Mouse (Mus musculus) lung, embryonic 14.5 days (tissue): ENCODE results near the gene Lcn9. TPM values are rescaled to one million over a fixed set of nuclear protein-coding genes. Genes with fewer than 3 reads are reported as not detected.

Experiments used
- ATAC-seq: fragments of 200-750 bp; cut with Nextera tagmentation; 2 replicates; pipeline ENCODE4 v1.8.0; 2017; ENCODE audit warnings: mild to moderate bottlenecking, moderate TSS enrichment, moderate library complexity; ENCODE audit not compliant: insufficient read depth
- DNase-seq: peaks from one replicate; pipeline ENCODE4 v3.0.0-alpha.2; 2015
- H3K27ac ChIP-seq: fragments of 300-500 bp; sonication (generic); 2 replicates; pipeline ENCODE4 v1.5.1; 2014; ENCODE audit warnings: low read depth, mild to moderate bottlenecking, moderate library complexity
- H3K27me3 ChIP-seq: fragments of 300-500 bp; sonication (generic); 2 replicates; pipeline ENCODE4 v1.6.1; 2014; ENCODE audit warnings: low read length, control low read depth; ENCODE audit not compliant: insufficient read depth
- H3K36me3 ChIP-seq: fragments of 300-500 bp; sonication (generic); 2 replicates; pipeline ENCODE4 v1.6.1; 2014; ENCODE audit warnings: control low read depth; ENCODE audit not compliant: insufficient read depth
- H3K4me1 ChIP-seq: fragments of 300-500 bp; sonication (generic); 2 replicates; pipeline ENCODE4 v1.6.1; 2014; ENCODE audit warnings: antibody characterized with exemption, control low read depth; ENCODE audit not compliant: insufficient read depth
- H3K4me2 ChIP-seq: fragments of 300-500 bp; sonication (generic); 2 replicates; pipeline ENCODE4 v1.6.1; 2014; ENCODE audit warnings: mild to moderate bottlenecking
- H3K4me3 ChIP-seq: fragments of 300-500 bp; sonication (generic); 2 replicates; pipeline ENCODE4 v1.5.1; 2014; ENCODE audit warnings: low read depth, low read length
- H3K9ac ChIP-seq: fragments of 300-500 bp; sonication (generic); 2 replicates; pipeline ENCODE4 v1.6.1; 2014
- H3K9me3 ChIP-seq: fragments of 300-500 bp; sonication (generic); 2 replicates; pipeline ENCODE4 v1.6.1; 2016; ENCODE audit warnings: low read depth, low read length, control low read depth
- CTCF ChIP-seq: IDR thresholded peaks from 2 replicates; pipeline ENCODE4 v1.5.1; 2016; ENCODE audit warnings: antibody characterized with exemption, low read depth
- WGBS: fragments of 180-500 bp; shearing (Covaris S2); extraction: QIAGEN DNeasy Blood & Tissue Kit; methylation state at CpG from one replicate; pipeline ENCODE4 v1.1.7; 2014; 5-methylcytosine and 5-hydroxymethylcytosine counted together
- polyA plus RNA-seq: library from polyadenylated mRNA; unstranded; fragments of >200 nt; fragmentation: Nextera tagmentation; extraction: Ambion mirVana; gene quantifications from 2 replicates; pipeline ENCODE4 v1.2.1, GENCODE M21; 2014

The Lcn9 gene
- polyA plus RNA-seq, 1 experiment from 2014 or later: not detected

- no peaks in the 10 kb centered on the region for H3K36me3 ChIP-seq
- H3K27me3 ChIP-seq: no peaks in the 10 kb centered on the region
- no peaks in the 10 kb centered on the region for H3K4me1 ChIP-seq
- H3K4me2 ChIP-seq: no peak overlapping the region
- WGBS: 70% methylated on average over 8 of the region's 8 CpGs
- H3K4me3 ChIP-seq: no peak overlapping the region
- DNase-seq (no peak), ATAC-seq (no peak)
- H3K9ac ChIP-seq: no peak overlapping the region
- no peak for TF ChIP-seq CTCF
- no peak overlapping the region for H3K27ac ChIP-seq
- no peaks in the 10 kb centered on the region for H3K9me3 ChIP-seq
These were observed 5.5 kb downstream of the Lcn9 start for GRCm38 (mm10) chr2:25828344-25828947.

- no peaks in the 10 kb centered on the region for H3K9me3 ChIP-seq
- no peak for TF ChIP-seq CTCF
- H3K27ac ChIP-seq: no peak overlapping the region
- no peak overlapping the region for H3K4me3 ChIP-seq
- ATAC-seq (no peak), DNase-seq (no peak)
- H3K4me2 ChIP-seq: no peak overlapping the region
- H3K27me3 ChIP-seq: no peaks in the 10 kb centered on the region
- no peaks in the 10 kb centered on the region for H3K4me1 ChIP-seq
- no peak overlapping the region for H3K9ac ChIP-seq
- 53% methylated on average over 3 of the region's 3 CpGs for WGBS
- no peaks in the 10 kb centered on the region for H3K36me3 ChIP-seq
These were observed 7.8 kb downstream of the Lcn9 start for GRCm38 (mm10) chr2:25830786-25831185.

DNA sequence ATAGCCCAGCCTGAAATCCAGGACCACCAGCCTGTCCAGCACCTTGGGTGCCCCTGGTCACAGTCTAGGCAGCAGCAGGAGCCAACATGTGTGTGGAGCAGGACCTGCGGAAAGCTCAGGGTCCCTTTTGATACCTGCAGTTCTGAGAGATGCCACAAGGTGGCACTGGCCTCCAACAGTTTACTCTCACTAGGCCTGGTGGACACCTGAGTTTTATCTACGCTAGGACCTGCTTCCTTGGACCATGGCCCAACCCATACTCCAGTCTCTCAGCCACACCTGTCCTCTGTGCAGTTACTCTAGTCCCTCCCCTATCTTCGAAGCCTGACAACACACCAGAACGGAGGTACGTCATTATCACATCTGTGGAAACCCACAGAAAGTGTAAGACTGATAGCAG, 13.3 kb downstream of the Lcn9 start:
- no peaks in the 10 kb centered on the region for H3K36me3 ChIP-seq
- H3K27me3 ChIP-seq: no peaks in the 10 kb centered on the region
- H3K9ac ChIP-seq: no peak overlapping the region
- WGBS: 44% methylated on average over 5 of the region's 5 CpGs
- no peak overlapping the region for H3K4me2 ChIP-seq
- peak; percentile 93 for TF ChIP-seq CTCF
- ATAC-seq (no peak), DNase-seq (peak; percentile 83)
- H3K4me1 ChIP-seq: no peaks in the 10 kb centered on the region
- no peak overlapping the region for H3K4me3 ChIP-seq
- no peaks in the 10 kb centered on the region for H3K9me3 ChIP-seq
- H3K27ac ChIP-seq: no peak overlapping the region

GRCm38 (mm10) chr2:25842161-25842560, 19.2 kb downstream of the Lcn9 start:
- no peak for ATAC-seq
- Histone ChIP-seq H3K4me1 (no peaks in the 10 kb centered on the region), H3K4me3 (no peak overlapping the region), H3K9me3 (no peaks in the 10 kb centered on the region), H3K36me3 (no peaks in the 10 kb centered on the region), H3K27me3 (no peaks in the 10 kb centered on the region), H3K27ac (no peak overlapping the region), H3K9ac (no peak overlapping the region), H3K4me2 (no peak overlapping the region)
- TF ChIP-seq CTCF: no peak
- 55% methylated on average over 4 of the region's 4 CpGs for WGBS
- no peak for DNase-seq

DNA sequence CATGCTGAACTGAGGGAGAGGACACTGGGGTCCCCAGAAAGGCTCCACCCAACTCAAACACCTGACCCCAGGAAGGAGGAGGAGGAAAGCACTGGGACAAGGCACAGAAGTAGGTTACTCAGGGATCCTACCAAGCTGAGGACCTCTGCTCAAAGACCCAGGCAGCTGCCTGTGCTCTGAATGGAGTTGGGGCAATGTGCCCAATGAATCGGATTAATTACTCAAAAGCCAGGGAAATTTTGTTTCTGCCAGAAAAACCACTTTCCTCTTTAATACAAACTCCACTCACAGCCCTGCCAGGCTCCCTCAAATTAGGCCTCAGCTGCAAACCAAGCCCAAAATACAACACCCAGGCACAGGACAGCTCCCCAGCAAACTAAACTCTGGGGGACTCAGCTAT, 19.8 kb downstream of the Lcn9 start:
- Histone ChIP-seq H3K9ac (no peak overlapping the region), H3K9me3 (no peaks in the 10 kb centered on the region), H3K27ac (no peak overlapping the region), H3K4me3 (no peak overlapping the region), H3K27me3 (no peaks in the 10 kb centered on the region), H3K4me2 (no peak overlapping the region), H3K36me3 (no peaks in the 10 kb centered on the region), H3K4me1 (no peaks in the 10 kb centered on the region)
- no peak for DNase-seq
- WGBS: 68% methylated on average over 1 of the region's 1 CpGs
- ATAC-seq: no peak
- no peak for TF ChIP-seq CTCF

GRCm38 (mm10) chr2:25844097-25844496, 21.1 kb downstream of the Lcn9 start:
- H3K4me1 ChIP-seq: no peaks in the 10 kb centered on the region
- H3K27ac ChIP-seq: no peak overlapping the region
- ATAC-seq: no peak
- TF ChIP-seq CTCF: no peak
- no peak overlapping the region for H3K4me2 ChIP-seq
- H3K9me3 ChIP-seq: no peaks in the 10 kb centered on the region
- 74% methylated on average over 3 of the region's 3 CpGs for WGBS
- DNase-seq: no peak
- H3K4me3 ChIP-seq: no peak overlapping the region
- H3K27me3 ChIP-seq: no peaks in the 10 kb centered on the region
- H3K9ac ChIP-seq: no peak overlapping the region
- no peaks in the 10 kb centered on the region for H3K36me3 ChIP-seq

DNA sequence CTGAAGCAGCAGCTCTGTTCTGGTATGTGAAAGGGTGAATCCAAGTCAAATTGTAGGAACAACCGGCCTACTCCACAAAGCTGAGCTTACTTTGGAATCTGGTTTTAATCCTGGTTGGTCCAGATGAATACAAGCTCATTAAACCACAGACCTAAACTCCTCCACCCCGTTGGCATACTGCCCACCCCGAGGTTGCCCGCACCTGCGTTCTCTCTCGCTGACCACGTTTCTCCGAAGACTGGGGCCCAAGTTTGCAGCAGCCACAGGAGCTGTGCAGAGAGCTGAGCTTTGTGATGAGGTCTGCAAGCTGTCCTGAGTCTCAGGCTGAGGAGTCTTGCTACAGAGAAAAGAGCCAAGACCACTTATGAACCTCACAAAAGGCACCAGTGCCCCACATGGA, 23.6 kb downstream of the Lcn9 start:
- Histone ChIP-seq H3K36me3 (no peaks in the 10 kb centered on the region), H3K9ac (no peak overlapping the region)
- ATAC-seq: no peak

GRCm38 (mm10) chr2:25847226-25847625, 24.3 kb downstream of the Lcn9 start, which contains the start of gene Sohlh1:
Gene Sohlh1, minus strand, starts transcription at chr2:25847248.
- no peak within 1 kb of the TSS for H3K4me3 ChIP-seq
- no peak for TF ChIP-seq CTCF
- no peaks in the 10 kb centered on the region for H3K36me3 ChIP-seq
- no peak for DNase-seq
- ATAC-seq: no peak
- no peak within 1 kb of the TSS for H3K9ac ChIP-seq
- no peak within 1 kb of the TSS for H3K4me2 ChIP-seq
- no peaks in the 10 kb centered on the region for H3K4me1 ChIP-seq
- H3K27ac ChIP-seq: no peak within 1 kb of the TSS
- no peaks in the 10 kb centered on the region for H3K9me3 ChIP-seq
- no peaks in the 10 kb centered on the region for H3K27me3 ChIP-seq
- WGBS: 79% methylated on average over 16 of the region's 16 CpGs

More for the DNA sequence above, 23.6 kb downstream of the Lcn9 start:
- H3K27me3 ChIP-seq: no peaks in the 10 kb centered on the region
- WGBS: 85% methylated on average over 8 of the region's 8 CpGs
- no peak for TF ChIP-seq CTCF
- H3K27ac ChIP-seq: no peak overlapping the region
- DNase-seq: no peak
- H3K4me2 ChIP-seq: no peak overlapping the region
- H3K4me3 ChIP-seq: no peak overlapping the region
- no peaks in the 10 kb centered on the region for H3K9me3 ChIP-seq
- H3K4me1 ChIP-seq: no peaks in the 10 kb centered on the region
